Mouse (Mus musculus) forebrain, embryonic 15.5 days (tissue): ENCODE results near the gene Phf7. TPM values are rescaled to one million over a fixed set of nuclear protein-coding genes. Genes with fewer than 3 reads are reported as not detected.

Source experiments
- ATAC-seq: fragments of 200-750 bp; cut with Nextera tagmentation; replicated peaks from 2 replicates; pipeline ENCODE4 v1.8.0; 2017; ENCODE audit warnings: mild to moderate bottlenecking, moderate TSS enrichment, moderate library complexity
- H3K27ac ChIP-seq: fragments of 300-500 bp; sonication (generic); replicated peaks from 2 replicates; pipeline ENCODE4 v1.5.1; 2015; ENCODE audit warnings: mild to moderate bottlenecking, inconsistent platforms
- H3K27me3 ChIP-seq: fragments of 300-500 bp; sonication (generic); 2 replicates; pipeline ENCODE4 v1.6.1; 2015; ENCODE audit warnings: inconsistent platforms
- H3K36me3 ChIP-seq: fragments of 300-500 bp; sonication (generic); 2 replicates; pipeline ENCODE4 v1.6.1; 2015; ENCODE audit warnings: mild to moderate bottlenecking, inconsistent platforms
- H3K4me1 ChIP-seq: fragments of 300-500 bp; sonication (generic); 2 replicates; pipeline ENCODE4 v1.6.1; 2015; ENCODE audit warnings: inconsistent platforms
- H3K4me2 ChIP-seq: fragments of 300-500 bp; sonication (generic); replicated peaks from 2 replicates; pipeline ENCODE4 v1.6.1; 2015; ENCODE audit warnings: mild to moderate bottlenecking, inconsistent platforms
- H3K4me3 ChIP-seq: fragments of 300-500 bp; sonication (generic); 2 replicates; pipeline ENCODE4 v1.5.1; 2015; ENCODE audit warnings: mild to moderate bottlenecking, inconsistent platforms
- H3K9ac ChIP-seq: fragments of 300-500 bp; sonication (generic); replicated peaks from 2 replicates; pipeline ENCODE4 v1.6.1; 2015; ENCODE audit warnings: mild to moderate bottlenecking, inconsistent platforms
- H3K9me3 ChIP-seq: fragments of 300-500 bp; sonication (generic); 2 replicates; pipeline ENCODE4 v1.6.1; 2016; ENCODE audit warnings: inconsistent platforms
- WGBS: fragments of 180-500 bp; shearing (Covaris S2); methylation state at CpG from one replicate; pipeline ENCODE4 v1.1.7; 2015; ENCODE audit warnings: mixed read lengths; 5-methylcytosine and 5-hydroxymethylcytosine counted together
- polyA plus RNA-seq: library from polyadenylated mRNA; unstranded; fragments of >200 nt; fragmentation: Nextera tagmentation; extraction: Ambion mirVana; gene quantifications from 2 replicates; pipeline ENCODE4 v1.2.1, GENCODE M21; 2015

The Phf7 gene
- polyA plus RNA-seq, 1 experiment from 2014 or later = 13.1 TPM

GRCm38 (mm10) chr14:31206472-31206981 lies 44.6 kb downstream of the Phf7 start:
- peak overlapping the region; percentile 74 for H3K4me2 ChIP-seq
- WGBS = 1% methylated on average over 45 of the region's 48 CpGs
- peak overlapping the region; percentile 89 for H3K4me3 ChIP-seq
- H3K27ac ChIP-seq = peak overlapping the region; percentile 91
- peaks cover 30% of the 10 kb centered on the region for H3K36me3 ChIP-seq
- ATAC-seq = peak; percentile 78
- H3K27me3 ChIP-seq = no peaks in the 10 kb centered on the region
- no peaks in the 10 kb centered on the region for H3K9me3 ChIP-seq
- H3K4me1 ChIP-seq = peaks cover 25% of the 10 kb centered on the region
- peak overlapping the region; percentile 94 for H3K9ac ChIP-seq

GRCm38 (mm10) chr14:31205562-31206467 lies 45.3 kb downstream of the Phf7 start:
- WGBS = under 1% methylated on average over 39 of the region's 39 CpGs
- ATAC-seq = peak; percentile 69
- Histone ChIP-seq H3K27me3 (no peaks in the 10 kb centered on the region), H3K27ac (peak overlapping the region; percentile 91), H3K36me3 (peaks cover 36% of the 10 kb centered on the region), H3K4me2 (peak overlapping the region; percentile 74), H3K9me3 (no peaks in the 10 kb centered on the region), H3K4me3 (peak overlapping the region; percentile 89), H3K9ac (peak overlapping the region; percentile 94), H3K4me1 (peaks cover 25% of the 10 kb centered on the region)

GRCm38 (mm10) chr14:31205244-31205561 lies 45.9 kb downstream of the Phf7 start:
- H3K9me3 ChIP-seq = no peaks in the 10 kb centered on the region
- 14% methylated on average over 8 of the region's 8 CpGs for WGBS
- peak overlapping the region; percentile 91 for H3K27ac ChIP-seq
- no peak for ATAC-seq
- peak overlapping the region; percentile 94 for H3K9ac ChIP-seq
- H3K4me1 ChIP-seq = peaks cover 25% of the 10 kb centered on the region
- H3K36me3 ChIP-seq = peaks cover 42% of the 10 kb centered on the region
- H3K4me3 ChIP-seq = peak overlapping the region; percentile 89
- no peaks in the 10 kb centered on the region for H3K27me3 ChIP-seq
- H3K4me2 ChIP-seq = peak overlapping the region; percentile 74

GRCm38 (mm10) chr14:31204844-31205243 lies 46.3 kb downstream of the Phf7 start:
- Histone ChIP-seq H3K4me2 (peak overlapping the region; percentile 74), H3K36me3 (peaks cover 46% of the 10 kb centered on the region), H3K4me3 (peak overlapping the region; percentile 89), H3K27ac (peak overlapping the region; percentile 91; the same call in 1 of the 2 replicates), H3K4me1 (peaks cover 25% of the 10 kb centered on the region), H3K9me3 (no peaks in the 10 kb centered on the region), H3K27me3 (no peaks in the 10 kb centered on the region), H3K9ac (peak overlapping the region; percentile 94)
- no peak for ATAC-seq
- 72% methylated on average over 4 of the region's 4 CpGs for WGBS

- WGBS = 85% methylated on average over 3 of the region's 3 CpGs
Observed at GRCm38 (mm10) chr14:31200038-31200437, 51.1 kb downstream of the Phf7 start.

GRCm38 (mm10) chr14:31199599-31199998 lies 51.5 kb downstream of the Phf7 start:
- 92% methylated on average over 7 of the region's 7 CpGs for WGBS
- ATAC-seq = no peak
- no peak overlapping the region for H3K27ac ChIP-seq
- H3K4me2 ChIP-seq = no peak overlapping the region
- no peaks in the 10 kb centered on the region for H3K27me3 ChIP-seq
- H3K4me1 ChIP-seq = peaks cover 19% of the 10 kb centered on the region
- no peaks in the 10 kb centered on the region for H3K9me3 ChIP-seq
- no peak overlapping the region for H3K4me3 ChIP-seq
- peaks cover 71% of the 10 kb centered on the region for H3K36me3 ChIP-seq
- H3K9ac ChIP-seq = no peak overlapping the region

More at GRCm38 (mm10) chr14:31200038-31200437, 51.1 kb downstream of the Phf7 start:
- H3K4me1 ChIP-seq = peaks cover 20% of the 10 kb centered on the region
- no peaks in the 10 kb centered on the region for H3K9me3 ChIP-seq
- H3K27me3 ChIP-seq = no peaks in the 10 kb centered on the region
- ATAC-seq = no peak
- no peak overlapping the region for H3K27ac ChIP-seq
- no peak overlapping the region for H3K4me2 ChIP-seq
- no peak overlapping the region for H3K9ac ChIP-seq
- peaks cover 69% of the 10 kb centered on the region for H3K36me3 ChIP-seq
- no peak overlapping the region for H3K4me3 ChIP-seq

GRCm38 (mm10) chr14:31197547-31198516 lies 53.3 kb downstream of the Phf7 start:
- WGBS = 70% methylated on average over 16 of the region's 16 CpGs
- ATAC-seq = no peak
- H3K36me3 ChIP-seq = peaks cover 61% of the 10 kb centered on the region

GRCm38 (mm10) chr14:31195968-31196367 lies 55.1 kb downstream of the Phf7 start:
- peaks cover 61% of the 10 kb centered on the region for H3K36me3 ChIP-seq
- H3K4me3 ChIP-seq = no peak overlapping the region
- peaks cover 14% of the 10 kb centered on the region for H3K4me1 ChIP-seq
- H3K4me2 ChIP-seq = no peak overlapping the region
- no peak overlapping the region for H3K27ac ChIP-seq
- H3K27me3 ChIP-seq = no peaks in the 10 kb centered on the region
- no peaks in the 10 kb centered on the region for H3K9me3 ChIP-seq
- 0 out of 2 replicates have a peak, but pooled peaks have one; percentile 15 for ATAC-seq
- H3K9ac ChIP-seq = no peak overlapping the region

More at GRCm38 (mm10) chr14:31197547-31198516, 53.3 kb downstream of the Phf7 start:
- no peak overlapping the region for H3K9ac ChIP-seq
- no peak overlapping the region for H3K27ac ChIP-seq
- H3K4me2 ChIP-seq = no peak overlapping the region
- peaks cover 14% of the 10 kb centered on the region for H3K4me1 ChIP-seq
- no peaks in the 10 kb centered on the region for H3K27me3 ChIP-seq
- no peak overlapping the region for H3K4me3 ChIP-seq
- H3K9me3 ChIP-seq = no peaks in the 10 kb centered on the region

- H3K36me3 ChIP-seq = peaks cover 61% of the 10 kb centered on the region
- WGBS = 96% methylated on average over 4 of the region's 4 CpGs
- no peak for ATAC-seq
Observed at GRCm38 (mm10) chr14:31195521-31195920, 55.6 kb downstream of the Phf7 start.

GRCm38 (mm10) chr14:31194891-31195513 lies 56.1 kb downstream of the Phf7 start:
- 73% methylated on average over 14 of the region's 14 CpGs for WGBS
- Histone ChIP-seq H3K9me3 (no peaks in the 10 kb centered on the region), H3K36me3 (peaks cover 61% of the 10 kb centered on the region), H3K27me3 (no peaks in the 10 kb centered on the region), H3K4me2 (no peak overlapping the region), H3K4me1 (peaks cover 14% of the 10 kb centered on the region), H3K9ac (no peak overlapping the region), H3K27ac (peak overlapping the region; percentile 12; the same call in 1 of the 2 replicates), H3K4me3 (no peak overlapping the region)
- ATAC-seq = no peak

More at GRCm38 (mm10) chr14:31195521-31195920, 55.6 kb downstream of the Phf7 start:
- Histone ChIP-seq H3K27me3 (no peaks in the 10 kb centered on the region), H3K4me2 (no peak overlapping the region), H3K4me3 (no peak overlapping the region), H3K9ac (no peak overlapping the region), H3K4me1 (peaks cover 14% of the 10 kb centered on the region), H3K9me3 (no peaks in the 10 kb centered on the region), H3K27ac (no peak overlapping the region)

GRCm38 (mm10) chr14:31194441-31194840 lies 56.7 kb downstream of the Phf7 start:
- H3K4me1 ChIP-seq = peaks cover 14% of the 10 kb centered on the region
- H3K9ac ChIP-seq = no peak overlapping the region
- H3K27me3 ChIP-seq = no peaks in the 10 kb centered on the region
- peaks cover 61% of the 10 kb centered on the region for H3K36me3 ChIP-seq
- no peak overlapping the region for H3K27ac ChIP-seq
- H3K4me2 ChIP-seq = no peak overlapping the region
- no peak overlapping the region for H3K4me3 ChIP-seq
- WGBS = 96% methylated on average over 2 of the region's 2 CpGs
- H3K9me3 ChIP-seq = no peaks in the 10 kb centered on the region
- no peak for ATAC-seq
